Mouse (Mus musculus): Measurements from ENCODE around the gene Tigit. TPM values are rescaled to one million over a fixed set of nuclear protein-coding genes. Genes with fewer than 3 reads are reported as not detected.

Gene Tigit
- polyA plus RNA-seq, 1 experiment from 2014 or later: not detected

- H3K27ac ChIP-seq: no peak overlapping the region
- H3K4me2 ChIP-seq: no peak overlapping the region
- H3K27me3 ChIP-seq: peaks cover 46% of the 10 kb centered on the region
- H3K4me3 ChIP-seq (replicated peaks): no peak overlapping the region
- no peak overlapping the region for H3K9ac ChIP-seq (replicated peaks)
- H3K9me3 ChIP-seq: no peaks in the 10 kb centered on the region
- H3K36me3 ChIP-seq: no peaks in the 10 kb centered on the region
- H3K4me1 ChIP-seq (replicated peaks): no peaks in the 10 kb centered on the region; the same call in 1 of the 2 replicates
- no peak for ATAC-seq (ENCODE audit: insufficient number of reproducible peaks, insufficient read depth, low FRiP score, low TSS enrichment, low read depth)
Observed at GRCm38 (mm10) chr16:43664861-43665260, 915 bp upstream of the Tigit start.

GRCm38 (mm10) chr16:43662124-43663004 is 1.6 kb downstream of the Tigit start:
- ATAC-seq (ENCODE audit: insufficient number of reproducible peaks, insufficient read depth, low FRiP score, low TSS enrichment, low read depth): no peak
- Histone ChIP-seq H3K4me1 (replicated peaks) (no peaks in the 10 kb centered on the region; the same call in 1 of the 2 replicates), H3K4me3 (replicated peaks) (no peak overlapping the region), H3K4me2 (no peak overlapping the region), H3K9me3 (no peaks in the 10 kb centered on the region), H3K36me3 (no peaks in the 10 kb centered on the region), H3K27me3 (peaks cover 43% of the 10 kb centered on the region), H3K9ac (replicated peaks) (no peak overlapping the region), H3K27ac (no peak overlapping the region)
- WGBS: 86% methylated on average over 10 of the region's 10 CpGs

- Histone ChIP-seq H3K9ac (replicated peaks) (no peak overlapping the region), H3K9me3 (no peaks in the 10 kb centered on the region), H3K27me3 (peaks cover 35% of the 10 kb centered on the region), H3K4me2 (no peak overlapping the region), H3K36me3 (no peaks in the 10 kb centered on the region), H3K4me3 (replicated peaks) (no peak overlapping the region), H3K27ac (no peak overlapping the region), H3K4me1 (replicated peaks) (no peaks in the 10 kb centered on the region)
- WGBS: 86% methylated on average over 5 of the region's 5 CpGs
- ATAC-seq (ENCODE audit: insufficient number of reproducible peaks, insufficient read depth, low FRiP score, low TSS enrichment, low read depth): no peak
Observed at GRCm38 (mm10) chr16:43661576-43661975, 2.4 kb downstream of the Tigit start.

GRCm38 (mm10) chr16:43655183-43655787 is 8.7 kb downstream of the Tigit start:
- no peaks in the 10 kb centered on the region for H3K36me3 ChIP-seq
- no peaks in the 10 kb centered on the region for H3K9me3 ChIP-seq
- H3K27ac ChIP-seq: no peak overlapping the region
- ATAC-seq (ENCODE audit: insufficient number of reproducible peaks, insufficient read depth, low FRiP score, low TSS enrichment, low read depth): no peak
- no peak overlapping the region for H3K9ac ChIP-seq (replicated peaks)
- no peak overlapping the region for H3K4me2 ChIP-seq
- H3K27me3 ChIP-seq: peaks cover 7% of the 10 kb centered on the region; the same call in 1 of the 2 replicates
- no peaks in the 10 kb centered on the region for H3K4me1 ChIP-seq (replicated peaks)
- 87% methylated on average over 6 of the region's 6 CpGs for WGBS
- no peak overlapping the region for H3K4me3 ChIP-seq (replicated peaks)

GRCm38 (mm10) chr16:43654269-43654668 is 9.7 kb downstream of the Tigit start:
- Histone ChIP-seq H3K9me3 (no peaks in the 10 kb centered on the region), H3K4me2 (no peak overlapping the region), H3K27me3 (peaks cover 3% of the 10 kb centered on the region; the same call in 1 of the 2 replicates), H3K27ac (no peak overlapping the region), H3K9ac (replicated peaks) (no peak overlapping the region), H3K36me3 (no peaks in the 10 kb centered on the region), H3K4me3 (replicated peaks) (no peak overlapping the region), H3K4me1 (replicated peaks) (no peaks in the 10 kb centered on the region)
- 85% methylated on average over 3 of the region's 3 CpGs for WGBS
- ATAC-seq (ENCODE audit: insufficient number of reproducible peaks, insufficient read depth, low FRiP score, low TSS enrichment, low read depth): no peak

- no peak overlapping the region for H3K4me2 ChIP-seq
- ATAC-seq (ENCODE audit: insufficient number of reproducible peaks, insufficient read depth, low FRiP score, low TSS enrichment, low read depth): no peak
- no peaks in the 10 kb centered on the region for H3K36me3 ChIP-seq
- H3K4me1 ChIP-seq (replicated peaks): no peaks in the 10 kb centered on the region
- H3K9ac ChIP-seq (replicated peaks): no peak overlapping the region
- no peak overlapping the region for H3K4me3 ChIP-seq (replicated peaks)
- 77% methylated on average over 2 of the region's 2 CpGs for WGBS
- no peaks in the 10 kb centered on the region for H3K9me3 ChIP-seq
- H3K27ac ChIP-seq: no peak overlapping the region
- no peaks in the 10 kb centered on the region for H3K27me3 ChIP-seq
Observed at GRCm38 (mm10) chr16:43653288-43653687, 10.7 kb downstream of the Tigit start.

- H3K9ac ChIP-seq (replicated peaks): no peak overlapping the region
- H3K9me3 ChIP-seq: no peaks in the 10 kb centered on the region
- no peaks in the 10 kb centered on the region for H3K4me1 ChIP-seq (replicated peaks)
- H3K4me2 ChIP-seq: no peak overlapping the region
- H3K27ac ChIP-seq: no peak overlapping the region
- no peak for ATAC-seq (ENCODE audit: insufficient number of reproducible peaks, insufficient read depth, low FRiP score, low TSS enrichment, low read depth)
- H3K36me3 ChIP-seq: no peaks in the 10 kb centered on the region
- WGBS: 89% methylated on average over 3 of the region's 3 CpGs
- H3K27me3 ChIP-seq: no peaks in the 10 kb centered on the region
- no peak overlapping the region for H3K4me3 ChIP-seq (replicated peaks)
Observed at GRCm38 (mm10) chr16:43650355-43651080, 13.4 kb downstream of the Tigit start.

- Histone ChIP-seq H3K4me2 (no peak overlapping the region), H3K36me3 (no peaks in the 10 kb centered on the region), H3K4me3 (replicated peaks) (no peak overlapping the region), H3K9ac (replicated peaks) (no peak overlapping the region), H3K27me3 (no peaks in the 10 kb centered on the region), H3K4me1 (replicated peaks) (no peaks in the 10 kb centered on the region), H3K27ac (no peak overlapping the region), H3K9me3 (no peaks in the 10 kb centered on the region)
- WGBS: 88% methylated on average over 1 of the region's 1 CpGs
- no peak for ATAC-seq (ENCODE audit: insufficient number of reproducible peaks, insufficient read depth, low FRiP score, low TSS enrichment, low read depth)
Observed at GRCm38 (mm10) chr16:43647641-43648040, 16.3 kb downstream of the Tigit start.

GRCm38 (mm10) chr16:43646943-43647342 is 17.0 kb downstream of the Tigit start:
- no peaks in the 10 kb centered on the region for H3K4me1 ChIP-seq (replicated peaks)
- H3K9ac ChIP-seq (replicated peaks): no peak overlapping the region
- H3K4me2 ChIP-seq: no peak overlapping the region
- no peaks in the 10 kb centered on the region for H3K27me3 ChIP-seq
- no peaks in the 10 kb centered on the region for H3K9me3 ChIP-seq
- H3K27ac ChIP-seq: no peak overlapping the region
- 94% methylated on average over 3 of the region's 3 CpGs for WGBS
- H3K4me3 ChIP-seq (replicated peaks): no peak overlapping the region
- H3K36me3 ChIP-seq: no peaks in the 10 kb centered on the region
- no peak for ATAC-seq (ENCODE audit: insufficient number of reproducible peaks, insufficient read depth, low FRiP score, low TSS enrichment, low read depth)

GRCm38 (mm10) chr16:43645879-43646278 is 18.1 kb downstream of the Tigit start:
- H3K9me3 ChIP-seq: no peaks in the 10 kb centered on the region
- H3K36me3 ChIP-seq: no peaks in the 10 kb centered on the region
- WGBS: 78% methylated on average over 4 of the region's 4 CpGs
- no peak overlapping the region for H3K9ac ChIP-seq (replicated peaks)
- ATAC-seq (ENCODE audit: insufficient number of reproducible peaks, insufficient read depth, low FRiP score, low TSS enrichment, low read depth): no peak
- H3K4me2 ChIP-seq: no peak overlapping the region
- no peak overlapping the region for H3K4me3 ChIP-seq (replicated peaks)
- no peaks in the 10 kb centered on the region for H3K4me1 ChIP-seq (replicated peaks)
- no peaks in the 10 kb centered on the region for H3K27me3 ChIP-seq
- H3K27ac ChIP-seq: no peak overlapping the region

- ATAC-seq (ENCODE audit: insufficient number of reproducible peaks, insufficient read depth, low FRiP score, low TSS enrichment, low read depth): no peak
- H3K27me3 ChIP-seq: no peaks in the 10 kb centered on the region
- no peak overlapping the region for H3K27ac ChIP-seq
Observed at GRCm38 (mm10) chr16:43641230-43641629, 22.7 kb downstream of the Tigit start.

More at GRCm38 (mm10) chr16:43641230-43641629, 22.7 kb downstream of the Tigit start:
- H3K36me3 ChIP-seq: no peaks in the 10 kb centered on the region
- WGBS: 85% methylated on average over 8 of the region's 8 CpGs
- no peak overlapping the region for H3K4me3 ChIP-seq (replicated peaks)
- H3K9me3 ChIP-seq: no peaks in the 10 kb centered on the region
- no peak overlapping the region for H3K9ac ChIP-seq (replicated peaks)
- peaks cover 5% of the 10 kb centered on the region for H3K4me1 ChIP-seq (replicated peaks)
- no peak overlapping the region for H3K4me2 ChIP-seq
